Mouse (Mus musculus) retina, postnatal 1 day (tissue): ENCODE data around the gene Rps6ka3.

ENCODE experiments used
- DNase-seq: peaks from one replicate; pipeline ENCODE4 v3.0.0-alpha.2; 2012

The Rps6ka3 gene

DNA sequence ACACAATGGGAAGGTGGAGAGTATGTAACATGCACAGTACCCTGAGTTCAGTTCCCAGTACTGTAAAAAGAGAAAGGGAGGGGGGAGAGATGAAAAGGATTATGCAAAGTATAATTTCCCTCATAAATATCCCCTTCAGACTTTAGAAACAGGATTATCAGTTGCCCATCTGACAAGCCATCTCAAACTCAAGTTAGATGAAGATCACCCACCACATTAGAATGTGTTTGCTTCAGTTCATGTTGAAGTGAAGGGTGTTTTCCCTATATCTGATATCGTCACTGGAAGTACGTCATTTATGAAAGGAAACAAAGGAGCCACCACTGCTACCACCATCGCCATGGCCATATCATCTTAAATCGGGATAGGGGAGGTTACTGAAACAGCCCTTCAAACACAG is at the start of gene Rps6ka3:
TSS of gene Rps6ka3 (plus strand) at position 301 of the 400 bp plus-strand sequence.
- no peak for DNase-seq

DNA sequence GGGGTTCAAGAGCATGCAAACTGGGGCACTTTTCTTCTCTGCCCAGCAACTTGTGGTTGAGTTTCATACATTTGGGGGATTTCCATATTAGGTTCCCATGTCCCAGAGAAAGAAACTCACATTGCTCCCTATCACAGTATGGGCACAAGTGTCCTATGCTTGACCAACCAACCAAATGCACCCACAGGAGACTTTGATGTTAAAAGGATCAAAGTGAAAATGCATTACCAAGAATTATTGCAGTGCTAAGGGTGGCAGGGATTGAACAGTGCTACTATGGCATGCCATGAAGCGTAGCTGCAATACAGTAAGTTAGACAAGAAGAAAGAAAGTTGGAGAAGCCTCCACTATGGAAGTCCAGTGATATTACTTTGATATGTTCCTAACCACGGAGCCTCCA is 40.9 kb upstream of the Rps6ka3 start:
- no peak for DNase-seq

DNA sequence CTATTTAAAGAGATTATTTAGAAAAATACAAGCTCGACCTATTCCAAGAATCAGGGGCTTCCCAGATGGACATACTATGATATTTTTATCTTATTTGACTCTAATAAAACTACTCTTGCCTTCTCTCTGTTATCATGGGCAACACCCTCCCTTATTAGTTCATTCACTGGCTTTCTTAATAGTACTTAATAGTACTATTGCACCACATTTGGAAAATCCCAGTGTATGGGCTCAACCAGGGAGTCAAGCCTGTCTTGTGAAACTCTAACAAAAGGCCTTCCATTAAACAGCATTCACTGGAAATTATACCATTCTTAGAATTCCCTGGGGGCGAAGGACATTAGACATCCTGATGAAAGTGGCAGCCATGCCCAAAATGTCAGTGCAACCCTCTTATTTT is 38.5 kb upstream of the Rps6ka3 start:
- DNase-seq, result no peak

DNA sequence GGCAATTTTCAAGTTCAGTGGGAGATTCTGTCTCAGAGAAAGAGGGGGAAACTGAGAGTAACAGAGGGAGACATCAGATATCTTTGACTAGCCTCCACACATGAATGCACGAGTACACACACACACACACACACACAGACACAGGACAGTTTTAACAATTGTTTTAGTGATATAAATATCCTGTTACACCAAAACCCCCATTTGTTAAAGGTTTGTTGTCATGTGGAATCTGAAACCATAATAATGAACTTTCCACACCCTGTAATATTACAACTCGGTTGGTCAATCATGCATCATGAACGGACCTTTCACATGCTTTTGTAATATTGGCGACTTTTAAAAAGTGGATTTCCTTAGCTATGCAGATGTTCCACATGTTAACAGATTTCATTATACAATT is 18.5 kb upstream of the Rps6ka3 start:
- no peak for DNase-seq

DNA sequence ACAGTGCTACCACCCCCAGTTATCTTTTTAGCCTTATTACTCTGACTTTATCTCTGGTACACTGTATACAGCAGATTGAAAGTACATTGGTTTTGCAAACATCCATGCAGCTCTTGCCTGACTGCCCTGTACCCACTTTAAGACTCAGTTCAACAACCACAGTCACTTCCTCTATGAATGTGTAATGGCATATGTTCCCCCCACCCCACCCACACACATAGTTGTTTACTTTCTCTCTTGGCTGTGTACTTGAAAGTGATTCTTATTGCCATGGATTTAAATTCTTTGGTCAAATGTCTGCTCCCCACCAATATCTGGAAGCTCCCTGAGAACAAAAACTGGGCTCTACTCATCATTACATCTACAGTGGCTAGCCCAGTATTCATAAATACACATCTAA is 10.6 kb upstream of the Rps6ka3 start:
- DNase-seq, result no peak

DNA sequence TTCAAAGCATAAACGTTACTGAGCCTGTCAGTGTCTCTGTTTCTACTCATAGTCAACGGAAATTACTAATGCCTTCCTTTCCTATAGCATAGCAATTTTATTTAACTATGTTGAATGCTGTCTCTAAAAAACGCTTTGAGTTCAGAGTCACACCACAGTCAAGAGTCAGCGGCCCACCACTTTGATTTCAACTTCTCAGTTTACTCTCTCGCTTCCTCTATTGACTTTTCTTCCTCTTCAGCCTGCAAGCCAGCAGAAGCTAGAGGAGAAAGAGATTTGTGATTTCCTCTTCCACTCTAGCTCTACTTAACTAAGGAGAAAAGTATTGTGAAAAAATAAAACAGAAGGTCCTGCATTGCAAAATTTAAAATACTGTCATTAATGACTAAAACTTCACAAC is 10.0 kb upstream of the Rps6ka3 start:
- no peak for DNase-seq

DNA sequence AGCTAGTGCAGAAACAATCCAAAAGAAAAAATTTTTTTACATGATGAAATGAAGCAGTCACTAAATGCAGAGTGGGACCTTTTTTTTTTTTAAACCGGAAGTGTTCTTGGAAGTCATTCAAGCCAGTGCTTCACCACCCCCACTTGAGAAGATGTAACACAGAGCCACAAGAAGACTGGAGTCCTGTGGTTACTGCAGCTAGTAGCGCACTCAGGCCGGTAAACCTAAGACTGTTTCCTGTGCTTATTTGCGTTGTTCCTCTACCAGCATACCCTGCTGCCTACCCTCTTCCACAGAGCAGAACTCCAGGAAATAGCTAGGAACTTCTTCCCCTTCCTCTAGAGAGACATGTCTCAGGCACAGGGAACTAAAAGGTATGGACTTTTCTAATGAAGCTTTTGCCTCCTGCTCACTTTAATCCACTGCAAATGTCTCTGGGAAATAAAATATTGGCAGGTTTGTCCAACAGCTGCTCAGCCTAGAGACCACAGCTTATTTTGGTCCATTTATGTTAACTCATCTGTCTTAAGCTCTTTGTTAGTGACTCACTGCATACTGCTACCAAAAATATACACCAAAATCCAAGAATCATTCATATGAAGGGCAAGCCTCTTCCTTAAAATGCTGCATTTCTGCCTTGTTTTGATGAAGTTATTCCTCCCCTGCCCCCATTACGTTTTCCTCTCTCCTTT is 931 bp downstream of the Rps6ka3 start:
- no peak for DNase-seq

DNA sequence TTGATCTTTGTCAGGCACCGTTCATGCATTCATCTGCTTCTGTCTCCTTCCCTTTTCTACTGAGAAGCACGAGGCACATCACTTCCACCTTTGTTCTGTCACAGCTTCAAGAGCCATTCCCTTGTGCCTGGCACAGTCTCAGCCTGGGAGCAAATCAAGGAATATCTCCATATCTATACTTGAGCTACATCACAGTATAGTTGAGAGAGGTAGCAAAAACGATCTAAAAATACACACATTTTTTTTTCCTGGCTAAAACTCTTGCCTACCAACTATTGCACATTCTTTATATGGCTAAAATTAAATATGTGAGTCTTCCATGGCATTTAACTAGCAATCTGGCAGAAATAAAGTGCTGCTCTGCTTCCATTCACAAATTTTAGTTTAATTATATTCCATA is 5.1 kb downstream of the Rps6ka3 start:
- DNase-seq, result no peak

DNA sequence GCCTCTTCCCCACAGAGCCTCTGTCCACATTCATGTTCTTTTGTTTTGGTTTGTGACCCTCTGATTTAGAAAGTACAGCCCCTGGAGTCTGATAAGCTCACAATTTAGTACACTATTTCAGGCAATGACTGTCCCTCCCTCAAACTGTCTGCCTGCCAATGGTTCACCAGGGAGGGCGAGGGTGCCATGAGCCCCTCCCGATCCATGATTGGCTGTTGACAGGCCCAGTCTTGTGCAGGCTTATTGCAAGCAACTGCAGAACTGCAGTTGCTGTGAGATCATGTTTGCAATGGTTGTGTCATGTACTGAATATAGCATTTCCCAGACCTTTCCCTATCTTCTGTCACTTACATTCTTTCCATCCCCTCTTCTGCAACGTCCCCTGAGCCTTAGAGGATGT is 12.4 kb downstream of the Rps6ka3 start:
- DNase-seq, result no peak

DNA sequence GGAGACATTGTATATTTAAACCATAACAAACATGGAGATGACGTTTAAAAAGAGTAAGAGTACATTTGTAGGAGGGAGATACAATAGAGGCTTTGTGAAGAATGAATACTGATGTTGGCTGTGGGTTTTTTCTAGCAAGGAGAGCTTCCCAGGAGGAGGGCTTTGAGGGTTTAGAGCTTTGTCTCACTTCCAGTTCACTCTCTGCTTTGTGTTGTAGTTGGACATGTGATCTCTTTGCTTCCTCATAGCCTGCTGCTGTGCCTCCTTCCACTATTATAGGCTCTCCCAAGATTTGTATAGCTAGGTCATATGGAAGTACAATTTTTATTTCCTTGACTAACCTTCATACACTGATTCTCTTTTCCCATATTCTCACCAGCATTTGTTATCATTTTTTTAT is 27.2 kb downstream of the Rps6ka3 start:
- DNase-seq, result no peak

DNA sequence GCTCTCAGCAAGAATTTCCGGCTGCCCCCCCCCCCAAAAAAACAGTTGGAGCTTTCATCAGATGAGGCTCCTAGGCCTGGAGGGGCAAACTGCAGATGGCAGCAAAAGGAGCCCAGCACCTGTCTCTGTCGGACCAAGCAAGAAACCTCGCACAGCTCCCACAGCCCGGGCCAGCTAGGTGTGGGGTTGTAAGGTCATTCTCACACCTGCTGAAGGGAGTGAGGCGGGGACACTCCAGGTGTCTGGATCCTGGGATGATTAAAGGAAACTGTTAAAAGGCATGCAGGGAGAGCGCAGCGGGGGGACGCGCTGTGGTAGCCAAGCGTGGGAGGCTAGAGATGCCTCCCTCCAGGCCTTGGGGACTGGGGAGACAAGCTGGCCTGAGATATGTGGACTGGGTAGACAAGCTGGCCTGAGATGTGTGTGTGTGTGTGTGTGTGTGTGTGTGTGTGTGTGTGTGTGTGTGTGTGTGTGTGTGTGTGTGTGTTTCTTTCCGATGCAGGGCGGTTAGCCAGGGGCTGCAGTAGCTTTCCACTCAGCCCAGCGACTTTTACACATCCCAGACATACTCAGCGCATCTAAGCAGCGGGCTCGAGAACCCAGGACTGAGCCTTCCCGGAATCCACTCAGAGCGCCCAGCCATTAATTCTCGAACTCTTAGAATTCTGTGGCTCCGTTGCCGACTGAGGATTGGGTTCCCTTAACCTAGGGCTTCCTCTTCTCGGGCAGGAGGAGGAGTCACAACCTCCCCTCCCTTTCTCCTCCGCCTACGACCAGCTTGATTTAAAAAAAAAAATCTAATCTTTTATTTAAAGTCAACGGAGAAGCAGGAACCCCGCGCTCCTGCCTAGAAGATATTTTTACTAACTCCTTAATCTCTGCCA is 44.1 kb downstream of the Rps6ka3 start:
- peak; percentile 43 for DNase-seq

DNA sequence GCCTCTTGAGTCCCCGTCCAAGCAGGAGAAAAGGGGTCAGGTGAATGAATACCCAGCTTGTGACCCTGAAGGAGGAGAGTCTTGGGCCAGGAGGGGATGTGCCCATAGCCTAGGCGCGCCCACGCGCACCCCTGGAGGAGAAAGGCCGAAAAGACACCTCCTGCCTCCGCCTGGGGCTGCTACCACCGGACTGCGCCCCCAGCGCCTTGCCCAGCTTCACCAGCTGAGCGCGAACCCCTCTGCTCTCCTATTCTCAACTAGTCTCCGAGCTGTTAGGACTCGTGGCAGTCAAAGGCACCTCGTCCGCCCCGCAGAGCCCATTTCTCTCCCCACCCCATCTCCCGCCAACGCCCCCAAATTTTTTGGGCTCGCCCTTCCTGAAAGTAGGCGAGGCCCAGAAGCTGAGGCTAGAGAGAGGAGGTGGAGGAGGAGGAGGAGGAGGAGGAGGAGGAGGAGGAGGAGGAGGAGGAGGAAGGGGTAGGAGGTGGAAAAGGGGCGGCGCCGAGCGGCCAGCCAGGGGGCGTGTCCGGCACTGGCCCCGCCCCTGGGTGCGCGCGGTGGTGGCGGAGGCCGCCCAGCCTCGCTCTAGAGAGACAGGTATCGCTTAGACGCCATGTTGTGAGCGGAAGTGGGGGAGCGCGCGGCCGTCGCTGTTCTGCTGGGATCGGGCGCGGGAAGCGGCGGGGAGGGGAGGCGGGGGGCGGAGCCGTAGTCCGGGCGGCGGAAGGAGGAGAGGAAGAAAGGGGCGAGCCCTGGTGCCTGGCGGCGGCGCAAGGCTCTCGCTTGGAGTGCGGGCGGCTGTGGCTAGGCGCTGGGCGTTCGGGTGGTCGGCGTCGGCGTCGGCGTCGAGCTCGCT is 45.2 kb downstream of the Rps6ka3 start:
- peak; percentile 94 for DNase-seq

DNA sequence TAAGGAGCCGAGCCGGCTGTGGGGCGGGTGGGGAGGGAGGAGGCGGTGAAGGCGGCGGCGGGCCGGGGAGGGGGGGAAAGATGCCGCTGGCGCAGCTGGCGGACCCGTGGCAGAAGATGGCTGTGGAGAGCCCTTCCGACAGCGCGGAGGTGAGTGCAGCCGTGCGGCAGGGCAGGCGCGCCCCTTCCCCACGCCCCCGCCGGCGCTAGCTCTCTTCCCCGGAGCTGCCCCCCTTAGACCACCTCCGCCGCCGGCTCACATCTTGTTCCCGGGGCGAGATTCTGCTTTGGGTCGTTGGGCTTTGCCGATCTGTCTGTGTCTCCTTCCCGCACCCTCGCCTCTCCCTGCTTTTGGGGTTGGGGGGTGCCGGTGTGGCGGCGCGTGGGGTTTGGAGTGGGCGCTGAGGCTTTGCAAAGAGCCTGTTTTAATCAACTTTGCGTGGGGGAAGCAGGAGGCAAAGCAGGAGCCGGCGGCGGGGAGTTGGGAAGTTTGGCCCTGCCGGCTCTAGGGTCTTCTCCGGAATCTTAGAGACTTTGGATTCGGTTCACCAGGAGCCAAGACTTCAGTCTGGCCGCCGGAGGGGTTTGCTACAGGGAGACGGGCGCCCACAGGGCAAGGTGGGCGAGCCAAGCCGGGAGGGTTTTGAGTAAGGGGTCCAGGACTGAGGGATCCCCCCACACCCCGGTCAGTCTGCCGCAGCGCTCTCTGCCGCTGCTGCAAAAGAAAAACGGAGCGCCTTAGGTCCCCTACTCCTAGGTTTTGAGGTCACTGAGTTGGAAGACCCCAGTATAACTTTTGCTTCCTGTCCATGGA is 46.1 kb downstream of the Rps6ka3 start:
- peak; percentile 21 for DNase-seq

DNA sequence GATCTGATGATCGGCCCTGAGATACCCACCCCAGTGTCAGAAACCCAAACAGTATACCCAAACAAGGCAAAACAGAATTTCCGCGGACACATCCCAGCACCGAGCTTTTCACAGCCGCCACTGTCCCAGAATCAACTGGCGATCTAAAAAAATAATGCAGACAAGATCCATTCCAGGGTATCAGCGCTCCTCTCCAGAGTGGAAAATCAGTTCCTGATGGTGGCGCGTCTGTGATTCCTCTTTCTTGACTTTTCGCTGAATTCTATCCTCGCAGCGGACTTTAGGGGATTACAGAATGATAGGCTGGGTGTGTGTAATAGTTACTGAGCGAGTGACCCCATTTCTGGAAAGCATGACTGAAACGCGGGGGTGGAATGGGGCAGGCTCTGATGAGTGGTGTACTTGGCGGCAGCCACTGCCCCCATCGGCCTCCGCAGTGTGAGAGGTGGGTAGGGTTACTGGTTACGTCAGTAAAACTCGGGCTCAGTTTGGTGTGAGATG is 46.9 kb downstream of the Rps6ka3 start:
- DNase-seq, result peak; percentile 61

DNA sequence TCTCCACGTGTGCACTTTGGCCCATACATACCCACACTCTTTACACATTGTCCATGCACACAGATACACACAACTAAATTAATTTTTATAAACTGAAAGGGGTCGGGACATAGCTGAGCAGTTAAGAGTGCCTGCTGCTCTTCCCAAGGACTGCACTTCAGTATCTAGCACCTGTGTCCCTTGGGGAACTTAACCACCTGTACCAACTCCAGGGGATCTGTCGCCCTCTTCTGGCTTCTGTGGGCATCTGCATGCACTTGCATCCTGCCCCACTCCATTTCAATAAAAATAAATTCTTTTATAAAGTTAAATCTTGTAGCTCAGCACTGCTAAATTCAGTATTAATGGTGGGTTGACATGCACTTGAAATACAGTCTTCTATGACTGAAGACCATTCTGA is 54.6 kb downstream of the Rps6ka3 start:
- peak; percentile 14 for DNase-seq

DNA sequence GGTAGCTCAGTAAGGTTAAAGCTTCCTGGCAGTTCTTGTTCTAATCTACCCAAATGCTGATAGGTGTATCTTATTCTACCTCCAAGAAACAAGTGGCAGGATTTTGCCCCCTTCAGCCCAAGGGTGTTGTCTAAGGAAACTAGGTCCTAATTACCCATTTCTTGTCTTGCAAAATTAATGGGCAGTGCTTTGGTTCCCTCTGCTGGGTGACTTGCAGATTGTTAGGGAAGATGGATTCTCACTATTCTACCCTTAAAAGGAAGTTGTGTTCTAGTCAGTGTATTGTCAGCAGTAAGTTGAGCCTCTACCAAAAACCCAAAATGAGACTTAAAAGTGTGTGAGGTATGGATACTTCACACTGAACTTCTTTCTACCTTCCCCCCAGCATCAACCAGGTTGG is 59.0 kb downstream of the Rps6ka3 start:
- peak; percentile 42 for DNase-seq

DNA sequence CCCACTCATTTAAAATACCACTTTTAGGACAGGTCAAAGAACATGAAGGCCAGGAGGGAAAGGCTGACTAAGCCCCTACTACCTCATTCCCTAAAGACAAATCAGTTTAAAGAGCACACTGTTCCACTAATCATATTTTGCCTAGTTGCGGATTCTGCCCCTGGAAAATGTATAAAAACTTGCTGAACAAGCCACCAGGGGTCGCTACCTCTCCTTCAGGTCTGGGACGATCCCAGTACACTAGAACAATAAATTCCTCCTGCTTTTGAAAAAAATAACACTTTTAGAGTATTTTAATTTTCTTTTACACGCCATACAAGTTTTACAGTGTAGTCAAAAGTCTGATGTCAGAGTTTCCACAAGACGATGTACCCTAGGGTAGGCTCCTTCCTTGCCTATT is 76.7 kb downstream of the Rps6ka3 start:
- DNase-seq, result peak; percentile 2

DNA sequence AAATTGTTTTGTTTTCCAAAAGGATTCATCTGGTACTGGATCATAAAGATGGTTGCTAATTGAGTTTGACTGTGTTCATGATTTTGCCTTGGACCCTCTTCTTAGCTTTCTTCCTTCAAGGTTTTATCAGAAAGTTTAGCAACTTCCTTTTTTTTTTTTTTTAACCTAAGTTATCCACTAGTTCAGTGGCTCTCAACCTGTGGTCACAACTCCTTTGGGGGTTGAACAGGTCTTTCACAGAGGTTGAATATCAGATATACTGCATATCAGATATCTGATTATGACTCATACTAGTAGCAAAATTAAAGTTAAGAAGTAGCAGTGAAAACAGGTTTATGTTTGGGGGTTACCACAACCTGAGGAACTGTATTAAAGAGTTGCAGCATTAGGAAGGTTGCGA is 85.8 kb downstream of the Rps6ka3 start:
- no peak for DNase-seq

DNA sequence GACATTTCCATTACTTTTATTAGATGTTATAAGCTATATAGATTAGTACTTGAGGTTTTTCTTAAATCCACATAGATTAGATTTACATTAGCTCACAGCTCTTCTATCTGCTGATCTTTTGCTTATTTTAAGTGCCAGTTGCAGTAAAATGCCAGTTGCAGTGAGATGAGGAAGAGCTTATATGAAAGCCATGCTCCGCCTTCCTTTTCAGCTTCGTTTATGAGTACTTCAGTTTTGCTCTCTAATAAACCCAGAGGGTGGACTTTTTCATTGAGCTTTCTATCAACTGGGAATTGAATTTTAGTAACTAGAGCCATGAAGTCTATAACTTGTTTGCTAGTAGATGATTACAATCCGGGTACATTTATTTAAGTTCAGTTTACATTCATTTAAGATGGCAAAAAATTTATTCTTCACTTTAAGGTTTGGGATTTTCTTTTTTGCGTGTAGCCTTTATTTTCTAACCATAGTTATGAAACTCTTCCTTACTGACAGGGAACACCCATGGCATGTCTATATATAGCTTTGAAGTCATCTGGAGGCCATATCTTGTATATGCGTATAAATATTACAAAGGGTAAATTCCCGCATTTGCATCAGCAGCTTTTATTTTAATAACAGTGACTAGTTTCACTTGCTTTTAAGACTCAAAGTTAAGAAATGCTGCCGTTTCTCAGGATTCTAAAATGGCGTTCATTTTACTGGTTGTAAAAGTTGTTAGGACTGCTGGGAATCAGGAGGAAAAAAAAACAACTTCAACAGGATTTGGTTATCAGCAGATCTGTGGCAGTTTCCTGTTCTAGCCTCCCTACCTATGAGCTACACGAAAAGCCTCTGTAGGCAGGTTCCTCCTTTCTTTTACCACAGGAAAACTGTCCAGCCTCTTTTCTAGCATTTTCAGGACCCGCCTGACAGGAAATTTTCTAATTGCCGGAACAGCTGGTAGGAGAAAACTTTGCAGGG is 92.5 kb downstream of the Rps6ka3 start:
- DNase-seq, result no peak

DNA sequence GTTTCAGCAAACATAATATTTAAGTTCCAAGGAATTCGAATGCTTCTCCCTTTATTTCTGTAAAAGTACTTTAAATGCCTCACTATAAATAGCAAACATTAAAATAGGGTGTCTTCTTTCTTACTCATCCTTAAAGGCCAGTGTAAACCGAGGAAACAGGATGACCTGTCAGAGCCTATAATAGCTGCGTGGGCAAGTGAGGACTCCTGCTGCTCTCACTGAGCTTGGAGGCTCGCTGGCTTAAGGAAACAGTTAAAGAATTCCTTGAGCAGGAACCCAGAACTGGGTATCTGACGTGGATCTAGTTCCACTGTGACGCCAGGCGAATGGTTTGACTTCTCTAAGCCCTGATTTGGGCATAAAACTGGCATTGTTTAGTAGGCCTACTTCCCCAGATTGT is 105.2 kb downstream of the Rps6ka3 start:
- no peak for DNase-seq

DNA sequence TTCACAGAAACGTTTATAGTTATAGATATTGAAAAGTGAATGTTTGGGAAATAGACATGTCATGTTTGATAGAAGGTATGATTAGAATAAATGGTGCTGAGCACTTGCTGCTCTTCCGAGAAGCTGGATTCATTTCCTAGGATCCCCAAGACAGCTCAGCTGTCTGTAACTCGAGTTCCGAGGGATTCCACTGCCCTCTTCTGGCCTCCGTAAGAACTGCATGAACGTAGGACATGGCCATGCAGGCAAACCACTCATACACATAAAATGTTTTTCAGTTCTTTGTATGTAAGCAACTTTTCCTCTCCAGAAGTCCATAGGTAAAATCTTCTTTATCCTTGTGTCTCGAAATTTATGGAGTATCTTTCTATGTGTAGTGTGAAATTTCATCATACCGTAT is 111.2 kb downstream of the Rps6ka3 start:
- peak; percentile 69 for DNase-seq
